Mouse (Mus musculus): ENCODE data around the gene Slc35f1. TPM values are rescaled to one million over a fixed set of nuclear protein-coding genes. Genes with fewer than 3 reads are reported as not detected.

Gene Slc35f1
- total and polyA plus RNA-seq, 3 experiments = 0.07 to 0.11 TPM; not detected in 1

DNA sequence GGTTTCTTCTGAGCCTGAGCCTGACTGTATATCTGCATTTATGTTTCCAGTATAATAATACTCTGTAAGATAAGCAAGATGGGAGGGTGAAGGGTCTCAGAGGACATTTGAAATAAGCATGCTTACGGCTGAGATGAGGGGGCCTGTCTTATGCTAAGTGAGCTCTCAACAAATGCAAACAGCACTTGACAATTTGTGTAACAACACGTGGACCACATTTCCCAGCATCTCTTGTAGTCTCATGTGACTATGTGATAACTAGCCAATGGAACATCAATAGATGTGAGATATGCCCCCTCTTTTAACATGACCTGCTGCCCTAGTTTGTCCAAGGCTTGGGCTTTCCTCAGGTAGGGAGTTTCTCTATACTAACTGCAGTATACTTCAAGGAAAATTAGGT, 460.0 kb downstream of the Slc35f1 start:
- Histone ChIP-seq H3K4me1 (ENCODE audit: control insufficient read depth in 1 of 2, insufficient read depth in 2 of 2) (no peaks in the 10 kb centered on the region), H3K79me2 (replicated peaks; ENCODE audit: control insufficient read depth, extremely low read depth, insufficient read depth, poor library complexity, severe bottlenecking) (no peaks in the 10 kb centered on the region), H3K36me3 (replicated peaks in 1 of 2; ENCODE audit: control insufficient read depth in 1 of 2, insufficient read depth in 1 of 2, low read length in 1 of 2) (no peaks in the 10 kb centered on the region), H3K4me3 (replicated peaks in 1 of 3; ENCODE audit: low read depth in 2 of 3, low read length in 2 of 3, poor library complexity in 1 of 3) (no peak overlapping the region), H3K27me3 (replicated peaks) (no peaks in the 10 kb centered on the region), H3K9ac (ENCODE audit: insufficient read depth, low read depth) (no peak overlapping the region), H3K4me2 (ENCODE audit: insufficient read depth, low read depth, poor library complexity, severe bottlenecking) (no peak overlapping the region), H3K27ac (ENCODE audit: insufficient read depth, low read depth) (no peak overlapping the region), H3K9me3 (replicated peaks; ENCODE audit: low read length) (no peaks in the 10 kb centered on the region)
- TF ChIP-seq EP300 (IDR thresholded peaks at IDR 0.05; ENCODE audit: low read length) (no peak), MXI1 (IDR thresholded peaks at IDR 0.05; ENCODE audit: low read depth, low read length) (no peak), BHLHE40 (IDR thresholded peaks at IDR 0.05; ENCODE audit: low read depth, low read length) (no peak), SIN3A (IDR thresholded peaks at IDR 0.05; ENCODE audit: low read length) (no peak), POLR2A (IDR thresholded peaks at IDR 0.05; ENCODE audit: low read depth, low read length) (no peak), TCF12 (IDR thresholded peaks at IDR 0.05; ENCODE audit: low read depth, low read length) (no peak), NELFE (IDR thresholded peaks at IDR 0.05; ENCODE audit: low read depth, low read length) (no peak), MAFK (IDR thresholded peaks at IDR 0.05; ENCODE audit: insufficient replicate concordance, low read length) (no peak), IRF4 (IDR thresholded peaks at IDR 0.05; ENCODE audit: low read depth, low read length) (no peak), GABPA (IDR thresholded peaks at IDR 0.05; ENCODE audit: insufficient replicate concordance, low read depth, low read length) (no peak), KAT2A (IDR thresholded peaks at IDR 0.05; ENCODE audit: insufficient replicate concordance, low read length) (no peak), ZKSCAN1 (IDR thresholded peaks at IDR 0.05; ENCODE audit: borderline replicate concordance, low read depth, low read length) (no peak), SMC3 (IDR thresholded peaks at IDR 0.05; ENCODE audit: low read depth, low read length) (no peak), MAZ (IDR thresholded peaks at IDR 0.05; ENCODE audit: low read depth, low read length) (no peak), CHD1 (IDR thresholded peaks at IDR 0.05; ENCODE audit: low read depth, low read length) (no peak), MAX (IDR thresholded peaks at IDR 0.05; ENCODE audit: low read length) (no peak), USF2 (conservative IDR thresholded peaks at IDR 0.05; ENCODE audit: low read depth, low read length) (no peak), ETS1 (conservative IDR thresholded peaks at IDR 0.05; ENCODE audit: low read depth, low read length) (no peak), CTCF (conservative IDR thresholded peaks at IDR 0.05 in 1 of 2, IDR thresholded peaks at IDR 0.05 in 1 of 2; ENCODE audit: low read depth in 2 of 2, low read length in 2 of 2) (no peak), PAX5 (IDR thresholded peaks at IDR 0.05; ENCODE audit: low read length) (no peak)
- no peak for DNase-seq (ENCODE audit: extremely low read depth)
- dilution Hi-C loops (cut with MboI; ENCODE audit: extremely low pct_ligation_motif_present, extremely low pct_unique_long_range_greater_than_20kb, low sequenced_read_pairs) = no loop called here
- in situ Hi-C loops (cut with MboI; ENCODE audit: low pct_ligation_motif_present, low pct_unique_long_range_greater_than_20kb, low sequenced_read_pairs) = no loop called here

DNA sequence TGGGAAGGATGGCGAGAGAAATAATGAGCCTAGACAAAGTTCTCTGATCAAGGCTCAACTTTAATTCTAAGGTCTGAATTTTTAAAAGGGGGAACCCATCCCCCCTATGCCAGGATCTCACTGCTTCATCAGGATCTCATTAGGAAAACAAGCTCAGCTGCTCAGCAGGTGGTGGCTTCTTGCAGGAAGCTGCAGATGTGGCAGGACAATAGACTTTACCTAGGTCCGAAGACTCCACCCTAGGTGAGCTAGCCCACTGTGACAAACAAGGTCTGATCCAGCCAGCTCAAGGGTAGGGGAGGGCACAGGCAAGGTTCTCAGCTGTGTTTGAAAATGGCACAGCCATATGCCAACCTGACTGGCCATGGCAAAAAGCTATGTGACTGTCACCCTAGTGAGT, 460.6 kb downstream of the Slc35f1 start:
- TF ChIP-seq TCF12 (IDR thresholded peaks at IDR 0.05; ENCODE audit: low read depth, low read length) (no peak), ZMIZ1 (IDR thresholded peaks at IDR 0.05; ENCODE audit: low read depth, low read length) (no peak), SMC3 (IDR thresholded peaks at IDR 0.05; ENCODE audit: low read depth, low read length) (no peak), ETS1 (conservative IDR thresholded peaks at IDR 0.05; ENCODE audit: low read depth, low read length) (no peak), CHD1 (IDR thresholded peaks at IDR 0.05; ENCODE audit: low read depth, low read length) (no peak), RCOR1 (conservative IDR thresholded peaks at IDR 0.05; ENCODE audit: low read depth, low read length) (no peak), JUND (conservative IDR thresholded peaks at IDR 0.05; ENCODE audit: low read depth, low read length) (no peak), USF2 (conservative IDR thresholded peaks at IDR 0.05; ENCODE audit: low read depth, low read length) (no peak), ELF1 (IDR thresholded peaks at IDR 0.05; ENCODE audit: low read depth, low read length) (no peak), EP300 (IDR thresholded peaks at IDR 0.05; ENCODE audit: low read length) (no peak), MAX (IDR thresholded peaks at IDR 0.05; ENCODE audit: low read length) (no peak), IRF4 (IDR thresholded peaks at IDR 0.05; ENCODE audit: low read depth, low read length) (no peak), HCFC1 (IDR thresholded peaks at IDR 0.05; ENCODE audit: low read depth, low read length) (no peak), MXI1 (IDR thresholded peaks at IDR 0.05; ENCODE audit: low read depth, low read length) (no peak), ZNF384 (IDR thresholded peaks at IDR 0.05; ENCODE audit: low read depth, low read length) (no peak)
- no peak for DNase-seq (ENCODE audit: extremely low read depth)
- H3K79me2 ChIP-seq (replicated peaks; ENCODE audit: control insufficient read depth, extremely low read depth, insufficient read depth, poor library complexity, severe bottlenecking) = no peaks in the 10 kb centered on the region
- no peak overlapping the region for H3K4me3 ChIP-seq (replicated peaks in 1 of 3; ENCODE audit: low read depth in 2 of 3, low read length in 2 of 3, poor library complexity in 1 of 3)
- H3K4me2 ChIP-seq (ENCODE audit: insufficient read depth, low read depth, poor library complexity, severe bottlenecking) = no peak overlapping the region
- no peak overlapping the region for H3K27ac ChIP-seq (ENCODE audit: insufficient read depth, low read depth)
- H3K27me3 ChIP-seq (replicated peaks) = no peaks in the 10 kb centered on the region
- no peaks in the 10 kb centered on the region for H3K4me1 ChIP-seq (ENCODE audit: control insufficient read depth in 1 of 2, insufficient read depth in 2 of 2)
- dilution Hi-C loops (cut with MboI; ENCODE audit: extremely low pct_ligation_motif_present, extremely low pct_unique_long_range_greater_than_20kb, low sequenced_read_pairs) (no loop called here), in situ Hi-C loops (cut with MboI; ENCODE audit: low pct_ligation_motif_present, low pct_unique_long_range_greater_than_20kb, low sequenced_read_pairs) (no loop called here)
- H3K9ac ChIP-seq (ENCODE audit: insufficient read depth, low read depth) = no peak overlapping the region
- H3K9me3 ChIP-seq (replicated peaks; ENCODE audit: low read length) = no peaks in the 10 kb centered on the region
- no peaks in the 10 kb centered on the region for H3K36me3 ChIP-seq (replicated peaks in 1 of 2; ENCODE audit: control insufficient read depth in 1 of 2, insufficient read depth in 1 of 2, low read length in 1 of 2)

Measured in CH12.LX (cell line).